Mouse (Mus musculus) heart, embryonic 16.5 days (tissue): ENCODE results near the gene Plxna2. TPM values are rescaled to one million over a fixed set of nuclear protein-coding genes. Genes with fewer than 3 reads are reported as not detected.

Experiments
- ATAC-seq: fragments of 200-750 bp; cut with Nextera tagmentation; replicated peaks from 2 replicates; pipeline ENCODE4 v1.8.0; 2017; ENCODE audit warnings: moderate number of reproducible peaks; ENCODE audit not compliant: insufficient read depth, low FRiP score; ENCODE audit errors: extremely low read depth
- H3K27ac ChIP-seq: fragments of 300-500 bp; sonication (generic); 2 replicates; pipeline ENCODE4 v1.5.1; 2014; ENCODE audit warnings: mild to moderate bottlenecking, low read length, control low read depth, moderate library complexity
- H3K27me3 ChIP-seq: fragments of 300-500 bp; sonication (generic); 2 replicates; pipeline ENCODE4 v1.6.1; 2014; ENCODE audit warnings: low read length, mixed read lengths; ENCODE audit not compliant: control insufficient read depth, insufficient read depth
- H3K36me3 ChIP-seq: fragments of 300-500 bp; sonication (generic); 2 replicates; pipeline ENCODE4 v1.6.1; 2014; ENCODE audit not compliant: control insufficient read depth, insufficient read depth
- H3K4me1 ChIP-seq: fragments of 300-500 bp; sonication (generic); 2 replicates; pipeline ENCODE4 v1.6.1; 2014; ENCODE audit warnings: low read length, mixed read lengths; ENCODE audit not compliant: control insufficient read depth, insufficient read depth
- H3K4me2 ChIP-seq: fragments of 300-500 bp; sonication (generic); 2 replicates; pipeline ENCODE4 v1.6.1; 2014; ENCODE audit warnings: low read depth, mild to moderate bottlenecking, control low read depth, low read length
- H3K4me3 ChIP-seq: fragments of 300-500 bp; sonication (generic); 2 replicates; pipeline ENCODE4 v1.5.1; 2014; ENCODE audit warnings: mild to moderate bottlenecking, control low read depth, low read length
- H3K9ac ChIP-seq: fragments of 300-500 bp; sonication (generic); 2 replicates; pipeline ENCODE4 v1.6.1; 2014; ENCODE audit warnings: low read length, control low read depth
- H3K9me3 ChIP-seq: fragments of 300-500 bp; sonication (generic); replicated peaks from 2 replicates; pipeline ENCODE4 v1.6.1; 2016; ENCODE audit warnings: low read length; ENCODE audit not compliant: control insufficient read depth
- WGBS: fragments of 180-500 bp; shearing (Covaris S2); extraction: QIAGEN DNeasy Blood & Tissue Kit; methylation state at CpG from one replicate; pipeline ENCODE4 v1.1.7; 2014; 5-methylcytosine and 5-hydroxymethylcytosine counted together
- polyA plus RNA-seq: library from polyadenylated mRNA; unstranded; fragments of >200 nt; fragmentation: Nextera tagmentation; extraction: Ambion mirVana; gene quantifications from 2 replicates; pipeline ENCODE4 v1.2.1, GENCODE M21; 2015

Plxna2 gene
- polyA plus RNA-seq, 1 experiment from 2014 or later = 5.2 TPM

DNA sequence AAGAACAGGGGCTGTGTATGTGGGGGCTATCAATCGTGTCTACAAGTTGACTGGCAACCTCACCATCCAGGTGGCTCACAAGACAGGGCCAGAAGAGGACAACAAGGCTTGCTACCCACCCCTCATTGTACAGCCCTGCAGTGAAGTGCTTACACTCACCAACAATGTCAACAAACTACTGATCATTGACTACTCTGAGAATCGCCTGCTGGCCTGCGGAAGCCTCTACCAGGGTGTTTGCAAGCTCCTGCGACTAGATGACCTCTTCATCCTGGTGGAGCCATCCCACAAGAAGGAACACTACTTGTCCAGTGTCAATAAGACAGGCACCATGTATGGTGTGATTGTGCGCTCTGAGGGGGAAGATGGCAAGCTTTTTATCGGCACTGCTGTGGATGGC lies 25.9 kb downstream of the Plxna2 start:
- H3K4me3 ChIP-seq = no peak overlapping the region

DNA sequence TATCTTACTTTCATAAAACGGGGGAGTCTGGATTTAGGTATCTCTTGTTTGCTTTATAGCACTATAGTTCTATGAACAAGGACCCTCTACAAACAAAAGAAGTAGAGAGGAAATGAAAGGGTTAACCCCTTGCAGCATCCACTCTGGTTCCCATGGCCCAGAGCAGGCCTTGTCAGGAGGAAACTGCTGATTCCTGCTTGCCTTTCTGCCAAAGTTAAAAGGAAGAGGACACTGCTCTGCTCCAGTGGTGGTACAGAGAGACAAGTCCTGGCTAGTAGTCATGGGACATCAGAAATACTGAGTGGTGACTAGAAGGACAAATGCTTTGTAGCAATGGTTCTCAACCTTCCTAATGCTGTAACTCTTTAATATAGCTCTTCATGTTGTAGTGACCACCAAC lies 27.9 kb downstream of the Plxna2 start:
- H3K4me1 ChIP-seq = peaks cover 25% of the 10 kb centered on the region
- H3K4me3 ChIP-seq = no peak overlapping the region
- no peak overlapping the region for H3K9ac ChIP-seq
- WGBS = 67% methylated on average over 1 of the region's 1 CpGs
- ATAC-seq = no peak
- H3K27ac ChIP-seq = no peak overlapping the region
- no peak overlapping the region for H3K4me2 ChIP-seq
- H3K36me3 ChIP-seq = peaks cover 15% of the 10 kb centered on the region
- H3K9me3 ChIP-seq = no peaks in the 10 kb centered on the region
- no peaks in the 10 kb centered on the region for H3K27me3 ChIP-seq

More for the DNA sequence above, 25.9 kb downstream of the Plxna2 start:
- WGBS = 86% methylated on average over 6 of the region's 6 CpGs
- peaks cover 11% of the 10 kb centered on the region for H3K36me3 ChIP-seq
- peaks cover 29% of the 10 kb centered on the region for H3K4me1 ChIP-seq
- H3K9me3 ChIP-seq = no peaks in the 10 kb centered on the region
- ATAC-seq = no peak
- no peak overlapping the region for H3K27ac ChIP-seq
- no peak overlapping the region for H3K4me2 ChIP-seq
- H3K9ac ChIP-seq = no peak overlapping the region
- no peaks in the 10 kb centered on the region for H3K27me3 ChIP-seq

DNA sequence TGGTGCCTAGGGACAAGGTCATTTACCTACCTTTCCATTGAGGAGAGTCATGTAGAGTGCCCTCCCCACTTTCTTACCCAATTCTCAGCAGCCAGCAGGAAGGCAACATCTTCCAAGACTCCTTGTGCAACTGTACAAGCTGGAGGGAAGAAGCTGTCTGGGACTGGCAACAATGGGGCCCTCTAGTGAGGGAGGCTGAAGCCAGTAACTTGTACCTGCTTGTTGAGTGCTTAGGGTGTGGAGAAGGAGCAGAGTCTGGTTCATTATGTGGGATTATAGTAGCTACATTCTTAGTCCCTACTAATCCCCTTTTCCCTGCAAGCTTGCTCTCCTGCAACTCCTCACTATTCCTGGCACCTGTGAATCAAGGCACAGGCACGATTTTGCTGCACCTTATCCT lies 32.1 kb downstream of the Plxna2 start:
- ATAC-seq = no peak
- 59% methylated on average over 1 of the region's 1 CpGs for WGBS
- H3K36me3 ChIP-seq = peaks cover 9% of the 10 kb centered on the region

DNA sequence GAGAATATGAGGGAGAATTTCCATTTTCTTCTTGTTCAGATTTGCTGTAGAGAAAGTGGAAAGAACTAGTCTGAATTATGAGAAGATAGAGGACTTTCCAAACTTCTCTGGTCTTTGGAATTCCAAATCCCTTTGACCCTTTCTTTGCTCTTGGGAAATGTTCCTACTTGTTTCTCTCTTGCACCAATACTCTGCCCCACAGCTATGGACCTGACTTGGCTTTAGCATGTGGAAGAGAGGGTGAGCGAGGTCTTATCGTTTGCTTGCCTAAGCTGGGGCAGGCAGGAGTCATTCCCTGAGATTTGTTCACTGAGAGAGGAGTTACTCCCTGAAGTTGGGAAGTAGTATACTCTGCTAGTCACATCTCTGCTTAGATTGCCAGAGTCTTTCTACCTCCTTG lies 32.5 kb downstream of the Plxna2 start:
- Histone ChIP-seq H3K4me1 (peaks cover 8% of the 10 kb centered on the region), H3K4me3 (no peak overlapping the region), H3K27ac (no peak overlapping the region), H3K4me2 (no peak overlapping the region), H3K27me3 (no peaks in the 10 kb centered on the region), H3K9me3 (no peaks in the 10 kb centered on the region), H3K9ac (no peak overlapping the region), H3K36me3 (peaks cover 7% of the 10 kb centered on the region)
- WGBS = 89% methylated on average over 2 of the region's 2 CpGs
- ATAC-seq = no peak

More for the DNA sequence above, 32.1 kb downstream of the Plxna2 start:
- peaks cover 8% of the 10 kb centered on the region for H3K4me1 ChIP-seq
- H3K4me3 ChIP-seq = no peak overlapping the region
- no peaks in the 10 kb centered on the region for H3K27me3 ChIP-seq
- H3K27ac ChIP-seq = no peak overlapping the region
- no peaks in the 10 kb centered on the region for H3K9me3 ChIP-seq
- no peak overlapping the region for H3K4me2 ChIP-seq
- no peak overlapping the region for H3K9ac ChIP-seq

DNA sequence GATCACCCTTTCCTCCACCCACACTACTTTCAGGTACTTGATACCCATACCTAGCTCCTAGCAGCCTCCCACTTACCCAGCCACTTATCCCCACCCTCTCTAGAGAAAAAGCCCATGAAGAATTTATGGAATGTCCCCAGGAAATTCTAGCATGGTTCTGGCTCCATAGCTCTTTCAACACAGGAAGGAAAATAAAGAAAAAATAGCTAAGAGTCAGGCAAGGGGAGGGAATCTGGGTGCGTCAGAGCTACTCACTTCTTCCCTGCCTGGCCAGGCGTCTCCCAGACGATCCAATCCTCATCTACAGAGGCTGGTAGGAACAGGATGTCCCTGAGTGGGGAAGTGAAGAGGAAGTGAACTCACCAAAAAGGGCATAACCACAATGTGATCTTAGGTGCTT lies 34.0 kb downstream of the Plxna2 start:
- peaks cover 8% of the 10 kb centered on the region for H3K4me1 ChIP-seq
- H3K9me3 ChIP-seq = no peaks in the 10 kb centered on the region
- no peak overlapping the region for H3K9ac ChIP-seq
- H3K4me2 ChIP-seq = no peak overlapping the region
- no peak overlapping the region for H3K4me3 ChIP-seq
- no peaks in the 10 kb centered on the region for H3K27me3 ChIP-seq
- peak overlapping the region; percentile 60 for H3K27ac ChIP-seq
- ATAC-seq = peak; percentile 69
- 36% methylated on average over 3 of the region's 3 CpGs for WGBS
- peaks cover 10% of the 10 kb centered on the region for H3K36me3 ChIP-seq

DNA sequence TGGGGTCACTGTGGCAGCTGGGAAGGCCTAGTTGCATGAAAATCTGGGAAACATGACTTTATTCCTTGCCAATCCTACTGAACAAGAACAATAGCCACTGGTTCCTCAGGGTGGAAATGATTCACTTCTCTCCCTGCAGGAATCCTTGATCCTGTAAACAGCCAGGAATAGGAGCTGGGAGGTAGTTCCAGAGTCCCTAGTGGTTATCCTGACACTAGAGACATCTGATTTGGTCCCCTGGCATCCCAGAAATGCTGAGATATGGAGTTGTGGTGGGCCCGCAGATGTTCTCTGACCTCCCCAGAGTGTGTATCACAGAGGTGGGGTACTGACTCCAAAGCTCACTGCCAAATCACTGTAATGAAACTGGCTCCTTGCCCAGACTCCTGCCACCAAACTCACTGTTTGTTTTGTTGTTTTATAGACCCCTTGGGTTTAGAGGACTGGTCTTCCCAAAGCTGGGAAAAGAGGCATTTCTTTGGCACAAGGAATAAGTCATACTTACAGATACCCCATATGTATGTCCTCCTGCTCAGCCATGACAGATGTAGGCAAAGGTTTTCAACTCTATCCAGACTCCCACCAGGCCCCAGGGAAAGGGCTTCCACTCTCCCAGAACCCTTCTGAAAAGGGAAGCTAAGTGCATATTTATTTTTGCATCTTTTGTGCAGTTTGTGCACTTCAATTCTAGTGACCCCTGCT lies 40.6 kb downstream of the Plxna2 start:
- ATAC-seq = peak; percentile 49; the same call in 1 of the 2 replicates
- Histone ChIP-seq H3K36me3 (peaks cover 3% of the 10 kb centered on the region; the same call in 1 of the 2 replicates), H3K27me3 (no peaks in the 10 kb centered on the region), H3K27ac (peak overlapping the region; percentile 79), H3K9ac (no peak overlapping the region), H3K4me2 (no peak overlapping the region), H3K9me3 (no peaks in the 10 kb centered on the region), H3K4me1 (peaks cover 33% of the 10 kb centered on the region), H3K4me3 (no peak overlapping the region)
- WGBS = 17% methylated on average over 1 of the region's 1 CpGs

DNA sequence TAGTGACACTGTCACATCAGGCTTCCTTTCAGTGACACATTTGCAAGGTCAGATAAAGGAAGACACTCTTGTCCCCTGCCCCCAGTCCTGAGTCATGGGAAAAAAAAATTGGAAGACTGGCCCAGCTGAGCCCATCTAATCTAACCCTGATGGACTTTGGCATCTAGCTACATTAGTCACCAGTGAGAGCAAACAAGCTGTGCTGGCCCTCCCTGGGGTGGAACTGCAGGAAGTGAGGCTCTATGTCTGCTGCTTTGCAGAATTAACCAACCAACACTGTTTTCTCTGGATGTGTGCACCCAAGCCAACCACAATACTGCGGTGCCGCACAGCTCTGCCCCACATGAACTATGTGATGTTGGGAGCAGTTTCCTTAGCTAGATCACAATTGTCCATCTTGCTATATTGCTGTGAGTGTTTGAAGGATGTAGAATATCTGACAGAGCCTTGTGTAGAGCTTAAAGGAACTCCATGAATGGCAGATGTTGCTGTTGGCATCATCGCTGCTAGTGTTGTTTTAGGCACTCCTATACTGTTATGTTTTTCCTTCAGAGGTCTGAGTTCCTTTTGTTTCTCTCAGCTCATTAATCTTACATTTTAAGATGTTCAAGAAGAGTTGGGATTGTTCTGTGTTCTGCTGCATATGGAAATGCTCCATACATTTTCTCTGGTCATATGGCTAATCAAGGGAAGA lies 42.6 kb downstream of the Plxna2 start:
- peaks cover 3% of the 10 kb centered on the region; the same call in 1 of the 2 replicates for H3K36me3 ChIP-seq
- peaks cover 33% of the 10 kb centered on the region for H3K4me1 ChIP-seq
- 73% methylated on average over 3 of the region's 3 CpGs for WGBS
- peak overlapping the region; percentile 56 for H3K27ac ChIP-seq
- ATAC-seq = peak; percentile 67
- no peaks in the 10 kb centered on the region for H3K27me3 ChIP-seq
- H3K4me3 ChIP-seq = no peak overlapping the region
- H3K9ac ChIP-seq = no peak overlapping the region
- H3K9me3 ChIP-seq = no peaks in the 10 kb centered on the region
- H3K4me2 ChIP-seq = no peak overlapping the region

DNA sequence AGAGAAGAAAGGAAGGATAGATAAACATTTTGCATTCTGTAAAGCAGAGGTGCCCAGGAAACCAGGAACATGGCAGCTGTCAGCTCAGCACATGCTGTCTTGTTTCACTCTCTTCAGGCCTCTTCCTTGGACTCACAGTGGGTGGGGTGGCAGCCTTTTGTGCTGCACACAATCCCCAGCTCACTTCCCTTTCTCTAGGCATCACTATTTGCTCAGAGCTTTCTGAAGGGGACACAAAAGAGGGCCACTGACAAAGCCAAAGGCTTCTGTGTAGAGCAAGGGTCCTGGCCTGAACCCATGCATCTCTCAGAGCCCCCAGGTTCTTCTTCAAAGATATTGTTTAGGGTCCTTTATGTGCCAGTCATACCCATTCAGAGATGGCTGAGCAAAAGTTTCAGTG lies 45.0 kb downstream of the Plxna2 start:
- Histone ChIP-seq H3K27me3 (no peaks in the 10 kb centered on the region), H3K4me1 (peaks cover 29% of the 10 kb centered on the region), H3K27ac (no peak overlapping the region), H3K9me3 (no peaks in the 10 kb centered on the region), H3K36me3 (no peaks in the 10 kb centered on the region), H3K4me2 (no peak overlapping the region), H3K9ac (no peak overlapping the region), H3K4me3 (no peak overlapping the region)
- no peak for ATAC-seq

DNA sequence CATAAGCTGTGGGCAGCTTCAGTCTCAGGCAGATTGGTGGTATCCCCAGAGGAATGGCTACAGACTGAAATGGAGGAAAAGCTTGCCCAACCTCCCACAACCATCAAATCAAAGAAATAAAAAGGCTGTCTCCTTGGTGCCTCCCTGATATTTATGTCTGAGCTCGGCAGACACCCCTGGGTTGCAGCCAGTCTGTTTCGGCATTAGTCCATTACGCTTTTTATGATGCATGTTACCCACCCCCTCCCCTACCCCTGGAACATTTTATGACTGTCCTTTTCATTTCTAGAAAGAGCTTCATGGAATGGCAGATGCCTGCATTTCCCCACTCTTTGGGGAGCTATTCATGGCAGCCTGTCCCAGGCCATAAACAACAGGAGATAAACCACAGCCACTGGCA lies 47.7 kb downstream of the Plxna2 start:
- no peak for ATAC-seq
- peaks cover 4% of the 10 kb centered on the region for H3K4me1 ChIP-seq
- no peaks in the 10 kb centered on the region for H3K27me3 ChIP-seq
- 71% methylated on average over 3 of the region's 3 CpGs for WGBS
- no peak overlapping the region for H3K4me2 ChIP-seq
- H3K36me3 ChIP-seq = no peaks in the 10 kb centered on the region
- H3K9me3 ChIP-seq = no peaks in the 10 kb centered on the region
- H3K4me3 ChIP-seq = no peak overlapping the region
- H3K9ac ChIP-seq = no peak overlapping the region
- no peak overlapping the region for H3K27ac ChIP-seq
